Mouse (Mus musculus): ENCODE data around the gene Ptpn5.
A peak's percentile ranks its signal among the peaks of the same experiment; 100 is the strongest.

Gene Ptpn5

GRCm38 (mm10) chr7:47056273-47056672 is 77.2 kb downstream of the Ptpn5 start:
- DNase-seq (ENCODE audit: low spot score in 2 of 2), result no peak

- DNase-seq (ENCODE audit: low spot score in 2 of 2), result no peak
Observed at GRCm38 (mm10) chr7:47055744-47056143, 77.7 kb downstream of the Ptpn5 start.

- no peak for DNase-seq (ENCODE audit: low spot score in 2 of 2)
Observed at GRCm38 (mm10) chr7:47054666-47055065, 78.8 kb downstream of the Ptpn5 start.

- no peak for DNase-seq (ENCODE audit: low spot score in 2 of 2)
Observed at GRCm38 (mm10) chr7:47053287-47053686, 80.2 kb downstream of the Ptpn5 start.

DNA sequence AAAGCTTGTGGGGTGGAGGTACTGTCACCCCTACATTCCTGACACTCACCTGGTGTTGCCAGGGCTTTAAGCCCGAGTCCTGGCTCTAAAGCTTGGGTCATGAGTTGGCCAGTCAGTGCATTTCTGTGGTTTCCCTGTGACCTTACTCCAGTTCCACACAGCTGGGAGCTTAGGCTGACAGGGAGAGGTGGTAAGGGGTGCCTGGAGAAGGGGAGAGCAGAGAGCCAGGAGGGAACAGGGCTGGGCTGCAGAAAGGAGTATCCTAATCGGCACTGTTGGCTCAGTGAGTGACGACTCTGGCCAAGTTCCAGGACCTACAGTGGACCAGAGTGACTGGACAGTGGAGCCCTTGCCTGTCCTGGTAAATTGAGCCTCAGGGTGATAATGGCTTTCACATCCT is 81.2 kb downstream of the Ptpn5 start:
- no peak for DNase-seq (ENCODE audit: low spot score in 2 of 2)

DNA sequence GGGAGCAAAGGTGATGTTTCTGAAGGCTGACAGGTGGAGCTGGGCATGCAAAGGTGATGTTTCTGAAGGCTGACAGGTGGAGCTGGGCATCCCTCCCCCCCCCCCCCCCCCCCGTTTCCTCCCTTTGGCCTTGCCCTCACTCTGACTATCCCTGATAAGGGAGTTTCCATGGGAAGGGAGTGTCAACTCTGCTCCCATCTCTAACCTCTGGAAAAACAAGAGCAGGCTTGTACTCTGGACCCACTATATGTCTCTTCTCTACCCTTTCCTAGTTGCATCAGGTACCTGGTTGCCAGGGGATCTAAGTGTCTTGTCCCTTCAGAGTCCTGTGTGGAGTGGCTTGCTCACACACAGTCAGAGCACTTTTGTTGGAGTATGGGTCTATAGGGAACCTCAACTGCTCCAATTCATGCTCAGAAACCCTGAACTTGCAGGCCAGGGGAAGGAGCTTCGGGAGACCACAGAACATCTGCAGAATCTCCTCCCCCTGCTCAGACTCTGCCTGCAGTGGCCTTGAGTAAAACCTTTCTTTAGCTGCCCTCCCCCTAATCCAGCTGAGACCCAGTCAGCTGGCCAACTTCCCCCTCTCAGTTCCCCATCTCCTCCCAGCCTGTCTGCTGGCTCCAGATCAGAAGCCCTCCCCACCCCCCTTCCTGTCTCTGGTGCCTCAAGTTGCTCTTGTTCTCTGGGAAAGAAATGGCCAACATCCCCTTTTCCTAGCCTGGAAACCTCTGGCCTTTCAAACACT is 81.9 kb downstream of the Ptpn5 start:
- DNase-seq (ENCODE audit: low spot score in 2 of 2), result no peak

DNA sequence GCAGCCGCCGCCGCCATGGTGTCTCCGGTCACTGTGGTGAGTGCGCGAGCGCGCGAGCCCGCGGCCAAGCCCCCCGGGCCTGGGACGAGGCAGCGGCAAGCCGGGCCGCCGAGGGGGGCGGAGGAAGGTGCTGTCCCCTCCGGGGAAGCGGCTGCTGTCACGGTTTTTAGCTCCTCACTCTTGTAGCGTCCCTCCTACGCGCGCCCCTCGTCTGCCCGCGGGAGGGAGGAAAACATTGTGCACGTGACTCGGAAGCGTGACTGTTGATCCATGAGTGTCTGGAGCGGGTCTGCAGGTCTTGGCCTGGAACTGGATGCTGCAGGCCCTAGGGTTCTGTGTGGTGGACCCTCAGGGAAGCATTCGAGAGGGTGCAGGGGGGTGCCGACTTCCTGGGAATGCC is 82.7 kb downstream of the Ptpn5 start:
- DNase-seq (ENCODE audit: low spot score in 2 of 2), result peak; percentile 75 to 76

DNA sequence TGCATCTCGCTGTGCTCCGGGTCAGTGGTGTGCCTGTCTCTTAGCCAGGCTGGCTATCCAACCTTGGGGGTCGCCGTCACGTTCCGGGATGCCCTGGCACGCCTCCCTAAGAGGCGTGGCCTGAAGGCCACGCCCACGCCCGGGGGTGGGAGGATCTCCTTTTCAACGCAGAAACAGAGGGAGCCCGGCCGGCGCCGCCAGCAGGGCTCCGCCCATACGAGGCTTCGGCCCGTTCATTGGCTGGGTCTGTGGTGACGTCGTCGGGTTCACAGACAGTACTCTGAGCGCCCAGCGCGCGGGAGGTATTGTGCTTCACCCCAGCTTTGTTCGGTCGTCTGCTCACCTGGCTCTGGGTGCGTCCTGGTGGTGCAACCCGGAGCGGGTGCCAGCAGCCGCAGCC is 83.1 kb downstream of the Ptpn5 start, which contains the start of gene Tmem86a:
Tmem86a (plus strand) TSS at position 236 of the 400 bp plus-strand sequence.
- peak; percentile 95 to 98 for DNase-seq (ENCODE audit: low spot score in 2 of 2)

GRCm38 (mm10) chr7:47042823-47043490 is 90.5 kb downstream of the Ptpn5 start:
- no peak for DNase-seq (ENCODE audit: low spot score in 2 of 2)

GRCm38 (mm10) chr7:47042121-47042520 is 91.4 kb downstream of the Ptpn5 start:
- no peak for DNase-seq (ENCODE audit: low spot score in 2 of 2)

GRCm38 (mm10) chr7:47041706-47042105 is 91.8 kb downstream of the Ptpn5 start:
- no peak for DNase-seq (ENCODE audit: low spot score in 2 of 2)

DNA sequence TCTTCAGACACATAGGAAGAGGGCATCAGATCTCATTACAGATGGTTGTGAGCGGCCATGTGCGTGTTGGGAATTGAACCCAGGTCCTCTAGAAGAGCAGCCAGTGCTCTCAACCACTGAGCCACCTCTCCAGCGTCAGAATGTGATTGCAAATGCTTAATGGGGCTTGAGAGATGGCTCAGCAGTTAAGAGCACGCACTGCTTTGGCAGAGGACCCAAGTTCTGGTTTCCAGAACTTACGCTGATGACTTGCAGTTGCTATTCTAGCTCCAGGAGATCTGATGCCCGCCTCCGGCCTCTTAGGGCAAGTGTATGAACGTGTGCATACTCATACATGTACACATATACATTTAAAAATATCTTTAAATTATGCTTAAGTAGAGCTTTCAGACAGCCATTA is 98.1 kb downstream of the Ptpn5 start:
- no peak for DNase-seq (ENCODE audit: low spot score in 2 of 2)

GRCm38 (mm10) chr7:47034785-47035384 is 98.6 kb downstream of the Ptpn5 start:
- DNase-seq (ENCODE audit: low spot score in 2 of 2), result no peak

GRCm38 (mm10) chr7:47031371-47031770 is 102.1 kb downstream of the Ptpn5 start:
- DNase-seq (ENCODE audit: low spot score in 2 of 2), result no peak

- DNase-seq (ENCODE audit: low spot score in 2 of 2), result no peak
Observed at GRCm38 (mm10) chr7:47030517-47031193, 102.8 kb downstream of the Ptpn5 start.

Data from right cerebral cortex, adult 2 months (tissue).